Mouse (Mus musculus): ENCODE measurements around the gene Tkt. TPM values are rescaled to one million over a fixed set of nuclear protein-coding genes. Genes with fewer than 3 reads are reported as not detected.
A peak's percentile ranks its signal among the peaks of the same experiment; 100 is the strongest.

Gene Tkt
- total RNA-seq, 2 experiments from 2014 or later = 220 to 880 TPM

DNA sequence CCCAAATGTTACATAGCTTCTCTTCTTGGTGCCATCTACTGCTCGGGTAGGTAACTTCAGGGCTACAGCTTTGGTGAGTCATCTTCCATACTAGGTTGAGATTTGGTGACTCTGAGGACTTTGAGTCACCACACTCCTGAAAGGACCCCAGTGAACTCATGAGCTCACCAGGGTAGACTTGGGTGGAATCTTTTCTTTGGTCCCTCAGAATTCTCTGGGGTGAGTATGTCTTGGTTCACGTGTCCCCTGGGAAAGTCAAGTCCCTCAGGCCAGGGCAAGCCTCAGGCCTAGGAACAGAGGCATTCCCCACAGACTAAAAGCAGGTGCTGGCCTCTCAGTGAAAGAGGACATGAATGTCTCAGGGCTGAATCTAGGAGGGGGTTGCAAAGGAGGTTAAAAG lies 35.9 kb downstream of the Tkt start:
- ATAC-seq (replicated peaks; ENCODE audit: poor library complexity) = no peak

GRCm38 (mm10) chr14:30584497-30585251 lies 36.5 kb downstream of the Tkt start:
- no peak for ATAC-seq (replicated peaks; ENCODE audit: poor library complexity)

- no peak for ATAC-seq (replicated peaks; ENCODE audit: poor library complexity)
Measured at GRCm38 (mm10) chr14:30585323-30585722, 37.2 kb downstream of the Tkt start.

DNA sequence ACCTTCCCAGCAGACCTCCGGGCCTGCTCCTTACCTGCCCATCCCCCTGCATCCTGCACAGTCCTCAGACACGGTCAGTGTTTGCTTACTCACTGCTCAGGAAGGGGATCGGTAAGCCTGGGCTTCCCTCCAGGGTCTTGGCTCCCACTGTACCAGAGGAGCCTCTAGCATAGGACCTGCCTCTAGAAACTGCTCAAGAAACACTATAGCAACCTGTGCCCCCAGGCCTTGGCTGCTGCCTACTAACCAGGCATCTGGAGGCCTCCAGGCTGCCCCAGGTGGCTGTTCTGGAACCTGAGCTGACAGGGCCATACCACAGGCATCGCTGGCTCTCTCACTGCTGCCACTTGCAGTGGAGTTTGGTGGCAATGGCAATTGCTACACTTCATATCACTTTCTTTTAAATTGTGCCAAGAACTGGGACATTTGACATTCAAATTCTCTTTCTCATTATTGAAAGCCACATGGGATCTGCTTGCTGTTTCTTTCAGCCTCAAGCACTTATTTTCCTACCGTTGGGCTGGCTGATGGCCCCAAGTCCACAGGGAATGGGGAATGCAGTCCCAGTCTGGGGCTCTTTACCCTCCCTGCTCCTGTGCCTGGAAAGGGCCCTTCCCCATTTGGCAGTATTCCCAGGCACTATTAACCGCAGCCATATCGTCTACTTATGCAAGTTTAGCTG lies 38.8 kb downstream of the Tkt start:
- peak; percentile 40; the same call in 1 of the 2 replicates for ATAC-seq (replicated peaks; ENCODE audit: poor library complexity)

GRCm38 (mm10) chr14:30590041-30590645 lies 42.0 kb downstream of the Tkt start:
- no peak for ATAC-seq (replicated peaks; ENCODE audit: poor library complexity)

GRCm38 (mm10) chr14:30590918-30591317 lies 42.8 kb downstream of the Tkt start:
- no peak for ATAC-seq (replicated peaks; ENCODE audit: poor library complexity)

- peak; percentile 68 for ATAC-seq (replicated peaks; ENCODE audit: poor library complexity)
Measured at GRCm38 (mm10) chr14:30591417-30591816, 43.3 kb downstream of the Tkt start.

DNA sequence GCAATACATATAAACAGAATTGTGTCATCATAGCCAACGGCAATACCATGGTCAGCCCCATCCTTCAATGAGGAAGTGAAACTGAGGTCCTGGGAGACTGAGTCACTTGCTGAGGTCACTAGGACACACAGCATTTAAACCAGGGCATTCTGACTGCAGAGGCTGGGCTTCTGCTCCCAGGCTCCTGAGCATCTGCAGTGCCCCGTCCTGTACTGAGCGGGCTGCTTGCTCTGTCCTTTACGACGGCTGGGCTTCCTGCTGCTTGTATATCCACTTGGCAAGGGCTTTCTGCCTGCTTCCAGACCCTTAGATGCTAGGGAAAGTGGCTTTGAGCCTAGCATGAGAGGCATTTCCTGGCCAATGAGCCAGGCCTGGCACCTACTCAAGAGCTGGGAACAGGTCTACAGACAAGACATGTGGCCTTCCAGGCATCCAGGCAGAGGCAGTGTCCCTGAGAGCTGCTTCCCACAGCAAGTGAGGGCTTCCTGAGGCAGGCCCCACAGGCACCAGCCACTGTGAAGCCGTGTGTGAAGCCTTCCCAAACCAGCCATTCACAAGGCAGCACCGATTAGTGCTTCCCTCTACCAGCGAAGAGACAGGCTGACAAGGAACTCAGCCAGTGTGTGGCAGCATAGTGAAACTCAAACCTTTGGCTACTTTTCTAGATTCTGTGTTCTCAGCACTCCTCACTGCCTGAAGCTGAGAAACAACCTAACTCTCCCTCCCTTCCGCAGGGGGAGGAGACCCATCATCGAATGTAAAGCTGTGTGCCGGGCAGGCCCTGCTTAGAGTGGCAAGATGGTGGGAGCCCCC lies 45.3 kb downstream of the Tkt start:
- peak; percentile 80 for ATAC-seq (replicated peaks; ENCODE audit: poor library complexity)

- no peak for ATAC-seq (replicated peaks; ENCODE audit: poor library complexity)
Measured at GRCm38 (mm10) chr14:30594092-30594695, 46.0 kb downstream of the Tkt start.

GRCm38 (mm10) chr14:30595576-30596313 lies 47.6 kb downstream of the Tkt start:
- no peak for ATAC-seq (replicated peaks; ENCODE audit: poor library complexity)

DNA sequence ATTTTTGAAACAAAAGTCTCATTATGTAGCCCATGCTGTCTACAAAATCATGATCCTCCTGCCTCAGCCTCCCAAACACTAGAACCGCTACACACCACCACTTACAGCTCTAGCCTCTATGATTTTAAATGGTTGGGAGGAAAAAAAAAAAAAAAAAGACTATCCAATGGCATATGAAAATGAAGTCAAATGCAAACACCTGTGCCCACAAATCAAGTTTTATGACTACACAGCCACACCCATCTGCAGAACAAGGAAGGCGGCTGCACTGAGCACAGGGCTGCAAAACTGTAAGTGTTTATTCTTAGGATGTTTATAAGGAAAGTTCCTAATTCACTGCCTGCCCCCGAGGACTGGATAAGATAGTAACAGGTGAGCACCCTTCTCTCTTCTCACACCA lies 48.2 kb downstream of the Tkt start:
- ATAC-seq (replicated peaks; ENCODE audit: poor library complexity) = no peak

GRCm38 (mm10) chr14:30597142-30597541 lies 49.0 kb downstream of the Tkt start:
- no peak for ATAC-seq (replicated peaks; ENCODE audit: poor library complexity)

- ATAC-seq (replicated peaks; ENCODE audit: poor library complexity) = no peak
Measured at GRCm38 (mm10) chr14:30606817-30607216, 58.7 kb downstream of the Tkt start.

DNA sequence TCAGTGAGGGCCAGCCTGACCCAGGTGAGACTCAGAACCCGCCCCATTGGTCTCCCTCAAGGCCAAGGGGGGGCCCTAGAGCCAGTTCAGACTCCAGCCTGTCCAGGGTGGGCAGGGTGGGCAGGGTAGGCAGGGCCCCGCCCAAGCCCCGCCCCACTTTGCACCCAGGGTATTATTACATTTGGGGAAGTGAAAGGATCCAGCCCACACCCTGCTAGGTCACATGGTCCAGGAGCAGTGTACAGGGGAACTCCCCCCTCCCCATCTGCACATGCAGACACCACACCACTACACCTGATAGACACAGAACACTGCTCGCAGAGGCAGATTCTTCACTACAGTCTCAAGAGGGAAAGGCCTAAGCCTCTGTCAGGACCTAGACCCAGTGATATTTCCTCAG lies 59.5 kb downstream of the Tkt start:
- peak; percentile 42 for ATAC-seq (replicated peaks; ENCODE audit: poor library complexity)

DNA sequence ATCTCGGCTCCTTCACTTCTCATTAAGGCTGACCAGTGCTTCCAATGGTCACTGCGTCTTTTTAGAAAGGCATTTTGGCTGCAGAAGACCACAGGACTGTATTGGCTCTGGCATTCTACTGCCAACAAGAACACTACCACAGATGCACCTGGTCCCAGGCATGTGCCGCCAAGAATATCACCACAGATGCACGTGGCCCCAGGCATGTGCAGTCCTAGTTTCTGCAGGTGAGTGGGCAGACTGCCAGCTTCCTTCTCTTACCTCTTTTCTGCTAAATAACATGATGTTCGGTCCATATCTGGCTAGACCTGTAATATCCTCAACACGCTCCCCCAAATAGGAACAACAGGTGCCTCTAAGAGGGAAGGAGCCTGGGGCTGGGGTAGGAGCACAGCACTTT lies 60.0 kb downstream of the Tkt start:
- ATAC-seq (replicated peaks; ENCODE audit: poor library complexity) = no peak

DNA sequence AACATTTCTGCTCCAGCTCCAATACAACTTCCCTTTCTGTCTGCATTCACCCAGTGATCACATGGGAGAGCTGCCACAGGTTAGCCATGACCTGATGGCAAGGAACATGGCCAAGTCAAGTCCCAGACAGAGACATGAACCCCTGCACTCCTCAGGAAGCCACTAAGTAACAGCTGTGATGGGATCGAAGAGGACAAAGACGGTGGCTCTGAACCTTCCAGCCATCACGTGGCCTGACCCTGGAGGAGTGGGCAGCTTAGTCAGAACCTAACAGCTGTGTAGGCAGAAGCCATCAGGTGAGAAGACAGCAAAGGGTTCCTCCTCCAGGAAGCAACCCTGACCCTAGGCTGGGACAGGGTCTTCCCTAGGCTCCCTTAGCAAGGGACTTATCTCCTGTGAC lies 61.3 kb downstream of the Tkt start:
- ATAC-seq (replicated peaks; ENCODE audit: poor library complexity) = no peak

DNA sequence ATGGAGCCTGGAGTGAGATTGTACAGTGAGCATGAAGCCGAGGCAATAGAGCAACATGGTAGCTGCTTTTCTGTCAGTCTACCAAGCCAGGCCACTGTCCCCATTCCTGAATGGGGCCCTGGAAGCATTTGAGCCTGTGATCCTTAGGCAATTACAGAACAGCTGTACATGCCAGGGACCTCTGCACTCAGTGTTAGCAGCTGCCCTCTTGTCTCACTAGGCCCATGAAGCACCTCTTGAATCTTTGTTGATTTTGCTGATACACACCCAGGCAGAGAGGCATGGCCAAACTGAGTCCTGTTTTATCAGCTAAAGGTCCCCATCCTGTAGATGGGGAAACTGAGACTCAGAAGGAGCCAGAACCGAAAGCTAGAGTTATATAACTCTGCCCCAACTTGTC lies 62.1 kb downstream of the Tkt start:
- no peak for ATAC-seq (replicated peaks; ENCODE audit: poor library complexity)

- ATAC-seq (replicated peaks; ENCODE audit: poor library complexity) = no peak
Measured at GRCm38 (mm10) chr14:30610940-30611339, 62.8 kb downstream of the Tkt start.

GRCm38 (mm10) chr14:30612523-30612922 lies 64.4 kb downstream of the Tkt start:
- peak; percentile 83 for ATAC-seq (replicated peaks; ENCODE audit: poor library complexity)

Measured in megakaryocyte progenitor cell, adult 5-6 weeks (primary cell).